Mouse (Mus musculus) limb, embryonic 11.5 days (tissue): Measurements from ENCODE around the gene Ifi204. TPM values are rescaled to one million over a fixed set of nuclear protein-coding genes. Genes with fewer than 3 reads are reported as not detected.
"Not testable (repeated sequence)": the region's sequence is repeated elsewhere in the genome, so short reads cannot be mapped to it uniquely, and the experiment has no call there.

Experiments used
- ATAC-seq: fragments of 200-750 bp; cut with Nextera tagmentation; 2 replicates; pipeline ENCODE4 v1.8.0; 2017; ENCODE audit warnings: low read depth; ENCODE audit not compliant: insufficient number of reproducible peaks, low FRiP score, low TSS enrichment
- DNase-seq: peaks from one replicate; pipeline ENCODE4 v3.0.0-alpha.2; 2015; ENCODE audit warnings: low spot score
- H3K27ac ChIP-seq: fragments of 300-500 bp; sonication (generic); replicated peaks from 2 replicates; pipeline ENCODE4 v1.5.1; 2014; ENCODE audit warnings: low read depth, mild to moderate bottlenecking, low read length
- H3K27me3 ChIP-seq: fragments of 300-500 bp; sonication (generic); 2 replicates; pipeline ENCODE4 v1.6.1; 2014; ENCODE audit warnings: mild to moderate bottlenecking, low read length, mixed read lengths; ENCODE audit not compliant: control insufficient read depth, insufficient read depth
- H3K36me3 ChIP-seq: fragments of 300-500 bp; sonication (generic); 2 replicates; pipeline ENCODE4 v1.6.1; 2014; ENCODE audit warnings: mild to moderate bottlenecking, low read length, moderate library complexity, mixed read lengths; ENCODE audit not compliant: control insufficient read depth, insufficient read depth
- H3K4me1 ChIP-seq: fragments of 300-500 bp; sonication (generic); 2 replicates; pipeline ENCODE4 v1.6.1; 2014; ENCODE audit warnings: low read length, mixed read lengths; ENCODE audit not compliant: control insufficient read depth, insufficient read depth
- H3K4me2 ChIP-seq: fragments of 300-500 bp; sonication (generic); 2 replicates; pipeline ENCODE4 v1.6.1; 2014; ENCODE audit warnings: low read depth, mild to moderate bottlenecking, moderate library complexity; ENCODE audit not compliant: severe bottlenecking
- H3K4me3 ChIP-seq: fragments of 300-500 bp; sonication (generic); 2 replicates; pipeline ENCODE4 v1.5.1; 2014; ENCODE audit warnings: low read depth, low read length
- H3K9ac ChIP-seq: fragments of 300-500 bp; sonication (generic); 2 replicates; pipeline ENCODE4 v1.6.1; 2014; ENCODE audit warnings: mild to moderate bottlenecking, low read length
- H3K9me3 ChIP-seq: fragments of 300-500 bp; sonication (generic); 2 replicates; pipeline ENCODE4 v1.6.1; 2016; ENCODE audit warnings: low read length; ENCODE audit not compliant: control insufficient read depth
- WGBS: fragments of 180-500 bp; shearing (Covaris S2); extraction: QIAGEN DNeasy Blood & Tissue Kit; methylation state at CpG from one replicate; pipeline ENCODE4 v1.1.7; 2014; 5-methylcytosine and 5-hydroxymethylcytosine counted together
- polyA plus RNA-seq: library from polyadenylated mRNA; unstranded; fragments of >200 nt; fragmentation: Nextera tagmentation; extraction: Ambion mirVana; gene quantifications from 2 replicates; pipeline ENCODE4 v1.2.1, GENCODE M21; 2014

The Ifi204 gene
- polyA plus RNA-seq, result 0.09 and 0.89 TPM in 2 replicates

DNA sequence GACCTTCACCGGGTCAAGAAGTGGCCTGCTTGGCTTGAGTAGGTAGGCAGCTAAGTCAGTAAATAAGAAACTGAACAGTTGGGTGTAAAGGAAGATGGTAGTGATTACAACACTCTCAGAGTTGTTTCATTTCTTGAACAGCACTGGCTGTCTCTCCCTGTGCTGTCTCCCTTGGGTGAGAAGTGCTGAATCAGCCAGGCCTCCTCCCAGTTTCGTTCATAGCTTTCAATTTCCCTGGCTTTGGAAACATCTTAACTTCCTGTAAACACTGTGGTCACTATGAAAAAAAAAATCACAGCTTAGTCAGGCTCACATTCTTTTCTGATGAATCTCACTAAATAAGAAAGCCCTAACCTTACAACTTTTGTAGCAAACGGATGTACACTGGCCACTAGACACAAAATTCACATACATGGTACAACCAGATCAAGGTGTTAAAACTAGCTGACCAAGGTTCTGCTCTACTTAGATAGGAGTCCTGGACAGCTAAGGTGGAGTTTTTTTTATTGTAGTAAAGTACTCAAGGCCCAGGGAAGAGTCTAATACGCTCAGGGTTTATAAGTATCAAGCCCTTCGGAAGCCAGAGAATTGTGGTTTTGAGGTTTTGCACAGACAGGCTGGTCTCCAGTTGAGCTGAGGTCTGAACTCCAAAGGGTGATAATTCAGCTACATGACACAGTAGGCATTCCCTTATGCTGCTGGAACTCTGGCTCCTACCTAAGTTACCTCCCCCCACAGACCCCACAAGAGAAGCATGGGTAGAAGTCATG, at the start of gene Ifi204:
Gene Ifi204 (minus strand): TSS at position 96 of the 770 bp plus-strand sequence.
- not testable (repeated sequence) for H3K36me3 ChIP-seq, H3K4me3 ChIP-seq, H3K9me3 ChIP-seq, H3K4me2 ChIP-seq, H3K27me3 ChIP-seq, DNase-seq, H3K27ac ChIP-seq, H3K9ac ChIP-seq, H3K4me1 ChIP-seq, ATAC-seq
- 87% methylated on average over 5 of the region's 5 CpGs for WGBS

GRCm38 (mm10) chr1:173809294-173809693, 42.6 kb upstream of the Ifi204 start:
- H3K27ac ChIP-seq, H3K4me3 ChIP-seq, H3K4me1 ChIP-seq, H3K36me3 ChIP-seq, H3K27me3 ChIP-seq, DNase-seq, H3K4me2 ChIP-seq, H3K9me3 ChIP-seq, H3K9ac ChIP-seq, ATAC-seq: not testable (repeated sequence)
- WGBS, result 92% methylated on average over 2 of the region's 2 CpGs

- H3K27ac ChIP-seq, H3K9me3 ChIP-seq, H3K4me2 ChIP-seq, H3K4me1 ChIP-seq, H3K36me3 ChIP-seq, H3K27me3 ChIP-seq, DNase-seq, H3K4me3 ChIP-seq, H3K9ac ChIP-seq: not testable (repeated sequence)
- WGBS, result 92% methylated on average over 2 of the region's 2 CpGs
- 0 out of 2 replicates have a peak, but pooled peaks have one; percentile 40 for ATAC-seq
Measured at GRCm38 (mm10) chr1:173802689-173803281, 36.0 kb upstream of the Ifi204 start.

- not testable (repeated sequence) for H3K9me3 ChIP-seq, ATAC-seq
Measured at GRCm38 (mm10) chr1:173802207-173802606, 35.5 kb upstream of the Ifi204 start.

DNA sequence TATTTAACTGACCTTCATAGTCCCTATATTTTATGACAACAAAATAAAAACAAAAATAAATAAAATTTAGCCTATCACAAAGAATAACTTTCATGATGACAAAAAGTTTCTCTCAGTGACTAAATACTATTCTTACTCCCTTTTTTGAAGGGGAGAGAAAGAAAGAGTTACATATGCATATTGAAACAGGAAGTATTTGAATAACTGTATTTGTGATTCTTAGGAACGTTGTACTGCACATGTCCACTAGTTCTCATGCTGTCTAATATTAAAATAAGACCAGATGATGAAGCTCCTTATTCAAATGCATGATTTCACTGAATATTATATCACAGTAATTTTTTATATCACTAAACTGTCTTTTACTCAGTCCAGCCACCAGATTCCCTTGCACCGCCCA, 35.0 kb upstream of the Ifi204 start:
- not testable (repeated sequence) for H3K4me2 ChIP-seq, H3K36me3 ChIP-seq, H3K27ac ChIP-seq, ATAC-seq, H3K9me3 ChIP-seq, H3K9ac ChIP-seq, H3K4me3 ChIP-seq, H3K4me1 ChIP-seq, DNase-seq, H3K27me3 ChIP-seq
- 84% methylated on average over 2 of the region's 2 CpGs for WGBS

More at GRCm38 (mm10) chr1:173802207-173802606, 35.5 kb upstream of the Ifi204 start:
- 71% methylated on average over 3 of the region's 3 CpGs for WGBS
- H3K4me2 ChIP-seq, H3K9ac ChIP-seq, DNase-seq, H3K4me1 ChIP-seq, H3K36me3 ChIP-seq, H3K27ac ChIP-seq, H3K27me3 ChIP-seq, H3K4me3 ChIP-seq: not testable (repeated sequence)

GRCm38 (mm10) chr1:173773457-173773856, 6.7 kb upstream of the Ifi204 start:
- H3K36me3 ChIP-seq, H3K4me1 ChIP-seq, H3K4me3 ChIP-seq, DNase-seq, H3K27me3 ChIP-seq, H3K9me3 ChIP-seq, H3K27ac ChIP-seq, ATAC-seq, H3K4me2 ChIP-seq, H3K9ac ChIP-seq: not testable (repeated sequence)
- WGBS, result 76% methylated on average over 2 of the region's 3 CpGs

GRCm38 (mm10) chr1:173760032-173760431, 6.7 kb downstream of the Ifi204 start:
- ATAC-seq, H3K4me2 ChIP-seq, H3K4me3 ChIP-seq, H3K27me3 ChIP-seq, H3K36me3 ChIP-seq, H3K9me3 ChIP-seq, H3K27ac ChIP-seq, H3K9ac ChIP-seq, DNase-seq, H3K4me1 ChIP-seq: not testable (repeated sequence)
- WGBS, result 91% methylated on average over 4 of the region's 5 CpGs

- WGBS, result 80% methylated on average over 1 of the region's 1 CpGs
- no peak overlapping the region for H3K4me2 ChIP-seq
- no peaks in the 10 kb centered on the region for H3K4me1 ChIP-seq
- H3K36me3 ChIP-seq, result no peaks in the 10 kb centered on the region
- no peaks in the 10 kb centered on the region for H3K9me3 ChIP-seq
- DNase-seq, result no peak
- H3K4me3 ChIP-seq, result no peak overlapping the region
- no peak for ATAC-seq
- no peak overlapping the region for H3K9ac ChIP-seq
- H3K27me3 ChIP-seq, result no peaks in the 10 kb centered on the region
- H3K27ac ChIP-seq, result no peak overlapping the region
Measured at GRCm38 (mm10) chr1:173742262-173742661, 24.5 kb downstream of the Ifi204 start.
